Mouse (Mus musculus) forebrain, embryonic 15.5 days (tissue): Measurements from ENCODE around the gene Tspan1. TPM values are rescaled to one million over a fixed set of nuclear protein-coding genes. Genes with fewer than 3 reads are reported as not detected.

Experiments used
- ATAC-seq: fragments of 200-750 bp; cut with Nextera tagmentation; replicated peaks from 2 replicates; pipeline ENCODE4 v1.8.0; 2017; ENCODE audit warnings: mild to moderate bottlenecking, moderate TSS enrichment, moderate library complexity
- H3K27ac ChIP-seq: fragments of 300-500 bp; sonication (generic); replicated peaks from 2 replicates; pipeline ENCODE4 v1.5.1; 2015; ENCODE audit warnings: mild to moderate bottlenecking, inconsistent platforms
- H3K27me3 ChIP-seq: fragments of 300-500 bp; sonication (generic); 2 replicates; pipeline ENCODE4 v1.6.1; 2015; ENCODE audit warnings: inconsistent platforms
- H3K36me3 ChIP-seq: fragments of 300-500 bp; sonication (generic); 2 replicates; pipeline ENCODE4 v1.6.1; 2015; ENCODE audit warnings: mild to moderate bottlenecking, inconsistent platforms
- H3K4me1 ChIP-seq: fragments of 300-500 bp; sonication (generic); 2 replicates; pipeline ENCODE4 v1.6.1; 2015; ENCODE audit warnings: inconsistent platforms
- H3K4me2 ChIP-seq: fragments of 300-500 bp; sonication (generic); replicated peaks from 2 replicates; pipeline ENCODE4 v1.6.1; 2015; ENCODE audit warnings: mild to moderate bottlenecking, inconsistent platforms
- H3K4me3 ChIP-seq: fragments of 300-500 bp; sonication (generic); 2 replicates; pipeline ENCODE4 v1.5.1; 2015; ENCODE audit warnings: mild to moderate bottlenecking, inconsistent platforms
- H3K9ac ChIP-seq: fragments of 300-500 bp; sonication (generic); replicated peaks from 2 replicates; pipeline ENCODE4 v1.6.1; 2015; ENCODE audit warnings: mild to moderate bottlenecking, inconsistent platforms
- H3K9me3 ChIP-seq: fragments of 300-500 bp; sonication (generic); 2 replicates; pipeline ENCODE4 v1.6.1; 2016; ENCODE audit warnings: inconsistent platforms
- WGBS: fragments of 180-500 bp; shearing (Covaris S2); methylation state at CpG from one replicate; pipeline ENCODE4 v1.1.7; 2015; ENCODE audit warnings: mixed read lengths; 5-methylcytosine and 5-hydroxymethylcytosine counted together
- polyA plus RNA-seq: library from polyadenylated mRNA; unstranded; fragments of >200 nt; fragmentation: Nextera tagmentation; extraction: Ambion mirVana; gene quantifications from 2 replicates; pipeline ENCODE4 v1.2.1, GENCODE M21; 2015

Gene Tspan1
- polyA plus RNA-seq, 1 experiment from 2014 or later, result 0.28 TPM

DNA sequence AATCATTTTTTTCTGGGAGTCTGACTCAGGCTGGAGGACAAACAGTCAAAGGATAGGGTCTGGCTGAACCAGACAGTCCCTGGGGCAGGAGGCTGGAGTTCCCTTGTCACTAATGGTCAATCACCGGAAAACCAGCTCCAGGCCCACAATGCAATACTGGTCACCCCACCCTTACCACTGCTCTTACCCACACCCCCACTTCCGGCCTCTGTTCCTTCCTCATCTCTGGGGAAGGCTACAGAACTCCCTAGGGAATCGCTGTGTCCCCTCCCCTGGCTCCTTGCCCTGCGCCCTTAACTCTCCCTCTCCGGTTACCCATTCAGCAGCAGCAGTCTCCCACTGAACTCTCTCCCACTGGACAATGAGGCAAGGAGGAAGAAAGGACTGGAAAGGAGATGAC is 9.7 kb upstream of the Tspan1 start:
- H3K4me2 ChIP-seq, result peak overlapping the region; percentile 31; the same call in 1 of the 2 replicates
- no peak overlapping the region for H3K4me3 ChIP-seq
- H3K9ac ChIP-seq, result no peak overlapping the region
- 37% methylated on average over 5 of the region's 5 CpGs for WGBS
- H3K27ac ChIP-seq, result no peak overlapping the region; the same call in 1 of the 2 replicates
- no peaks in the 10 kb centered on the region for H3K27me3 ChIP-seq
- no peaks in the 10 kb centered on the region for H3K9me3 ChIP-seq
- no peaks in the 10 kb centered on the region for H3K36me3 ChIP-seq
- H3K4me1 ChIP-seq, result peaks cover 26% of the 10 kb centered on the region
- ATAC-seq, result no peak

DNA sequence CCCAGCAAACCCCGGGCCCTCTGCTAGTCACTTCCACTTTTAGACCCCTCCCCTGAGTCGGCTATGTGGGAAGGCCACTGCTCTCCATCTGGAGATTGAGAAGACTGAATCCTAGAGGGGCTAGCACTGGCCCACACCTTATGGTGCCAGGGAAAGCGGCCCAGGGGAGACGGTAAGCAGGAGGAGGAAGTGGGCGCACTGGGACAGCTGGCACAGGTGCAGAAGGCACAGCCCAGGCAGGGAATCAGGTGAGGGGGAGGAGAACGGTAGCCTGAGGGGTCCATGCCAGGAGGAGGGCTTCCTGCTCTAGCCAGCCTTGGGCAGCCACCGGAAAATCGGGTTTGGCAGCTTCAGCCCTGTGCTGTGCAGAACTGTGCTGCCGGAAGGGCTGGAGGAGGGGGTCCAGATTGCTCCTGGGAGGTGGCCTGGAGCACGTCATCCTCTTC is 9.2 kb upstream of the Tspan1 start:
- peak overlapping the region; percentile 31 for H3K4me2 ChIP-seq
- H3K36me3 ChIP-seq, result no peaks in the 10 kb centered on the region
- H3K4me1 ChIP-seq, result peaks cover 26% of the 10 kb centered on the region
- 20% methylated on average over 10 of the region's 10 CpGs for WGBS
- no peaks in the 10 kb centered on the region for H3K27me3 ChIP-seq
- H3K4me3 ChIP-seq, result no peak overlapping the region; the same call in 1 of the 2 replicates
- H3K9ac ChIP-seq, result no peak overlapping the region; the same call in 1 of the 2 replicates
- peak overlapping the region; percentile 51 for H3K27ac ChIP-seq
- peak; percentile 84 for ATAC-seq
- no peaks in the 10 kb centered on the region for H3K9me3 ChIP-seq

DNA sequence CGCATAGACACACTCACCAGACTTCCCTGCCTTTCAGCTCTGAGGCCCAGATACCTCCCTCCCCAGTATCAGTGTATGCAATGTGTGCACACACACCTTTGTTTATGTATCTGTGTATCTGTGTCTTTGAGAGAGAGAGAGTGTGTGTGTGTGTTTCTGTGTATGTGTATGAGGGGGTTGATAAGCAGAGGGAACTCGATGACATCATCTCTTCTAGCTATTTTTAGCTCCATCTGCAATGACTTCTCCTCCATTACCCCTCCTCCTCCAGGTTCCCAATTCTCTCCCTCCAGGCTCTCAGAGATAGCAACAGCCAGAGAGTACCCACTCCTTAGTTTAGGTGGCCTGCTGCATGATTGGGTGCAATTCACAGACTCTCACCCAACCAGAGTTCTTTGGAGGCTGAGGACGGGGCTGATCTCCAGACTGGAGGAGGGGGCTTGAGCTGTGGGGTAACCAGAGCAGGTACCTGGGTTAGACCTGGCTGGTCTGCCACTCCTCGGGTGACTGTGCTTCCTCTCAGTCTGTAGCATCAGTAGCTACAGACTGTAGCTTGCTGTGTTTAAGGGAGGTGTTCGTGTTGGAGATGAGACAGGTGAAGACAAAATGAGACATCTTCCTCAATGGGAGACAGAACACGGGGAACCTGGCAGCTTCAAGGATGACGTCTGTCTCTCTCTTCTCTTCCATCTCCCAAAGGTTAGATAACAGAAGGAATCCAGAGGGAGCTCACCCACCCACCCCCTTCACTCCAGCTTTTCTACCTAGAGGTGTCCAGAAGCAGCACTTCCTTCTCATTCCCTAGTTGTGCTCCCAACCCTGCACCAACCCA is 8.5 kb upstream of the Tspan1 start:
- 74% methylated on average over 7 of the region's 7 CpGs for WGBS
- H3K9me3 ChIP-seq, result no peaks in the 10 kb centered on the region
- H3K9ac ChIP-seq, result no peak overlapping the region; the same call in 1 of the 2 replicates
- H3K4me1 ChIP-seq, result peaks cover 26% of the 10 kb centered on the region
- H3K27ac ChIP-seq, result peak overlapping the region; percentile 51
- no peak overlapping the region; the same call in 1 of the 2 replicates for H3K4me2 ChIP-seq
- no peaks in the 10 kb centered on the region for H3K27me3 ChIP-seq
- no peak overlapping the region for H3K4me3 ChIP-seq
- ATAC-seq, result peak; percentile 47; the same call in 1 of the 2 replicates
- H3K36me3 ChIP-seq, result no peaks in the 10 kb centered on the region

DNA sequence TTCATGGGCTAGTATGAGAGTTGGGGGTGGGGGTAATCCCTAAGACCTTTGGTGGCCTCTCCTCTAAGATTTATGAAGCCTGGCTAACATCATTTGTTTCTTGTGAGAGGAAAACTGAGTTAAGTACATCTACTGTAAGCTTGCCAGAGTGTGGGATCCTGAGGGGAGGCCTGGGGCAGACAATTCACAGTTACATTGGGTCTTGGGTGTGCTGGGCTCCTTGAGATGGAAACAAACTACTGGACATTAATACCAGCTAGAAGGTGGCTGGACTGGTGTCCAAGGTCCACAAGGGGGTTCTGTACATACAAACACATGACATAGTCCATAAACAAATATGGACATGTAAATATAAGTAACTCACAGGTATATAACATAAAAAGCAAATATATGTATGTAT is 7.7 kb upstream of the Tspan1 start:
- Histone ChIP-seq H3K9me3 (no peaks in the 10 kb centered on the region), H3K4me1 (peaks cover 26% of the 10 kb centered on the region), H3K4me2 (no peak overlapping the region), H3K4me3 (no peak overlapping the region), H3K27ac (no peak overlapping the region), H3K27me3 (no peaks in the 10 kb centered on the region), H3K36me3 (no peaks in the 10 kb centered on the region), H3K9ac (no peak overlapping the region)
- ATAC-seq, result no peak

DNA sequence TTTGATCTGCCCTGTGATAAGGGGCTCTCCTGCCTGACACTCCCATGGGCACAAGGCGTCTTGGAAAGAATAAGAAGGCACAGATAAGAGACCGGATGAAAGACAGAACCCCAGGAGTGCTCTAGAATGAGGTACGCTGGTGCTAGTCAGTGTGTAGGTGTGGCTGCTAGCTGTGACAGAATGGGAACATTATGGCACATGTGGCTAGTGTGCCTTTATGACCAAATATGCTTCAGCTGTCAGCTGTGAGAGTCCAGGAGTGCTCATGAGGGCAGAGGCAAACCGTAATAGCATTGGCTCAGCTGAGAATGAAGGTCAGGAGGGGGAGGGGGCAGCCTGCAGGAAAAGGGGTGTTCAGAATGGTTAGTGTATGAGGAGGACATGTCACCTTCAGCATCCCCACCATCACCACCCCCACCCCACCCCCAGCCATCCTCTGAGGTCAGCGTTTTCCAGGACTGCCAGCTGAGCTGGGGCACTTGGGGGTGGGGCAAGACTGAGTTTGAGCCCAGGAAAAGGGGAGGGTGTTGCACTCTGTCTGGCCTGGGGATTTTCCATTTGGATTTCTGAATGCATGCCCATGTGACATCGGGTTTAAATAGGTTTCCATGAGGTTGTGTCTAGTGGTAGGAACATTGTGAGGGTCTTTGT is 7.2 kb upstream of the Tspan1 start:
- Histone ChIP-seq H3K27ac (no peak overlapping the region), H3K4me1 (peaks cover 26% of the 10 kb centered on the region), H3K9ac (no peak overlapping the region), H3K36me3 (no peaks in the 10 kb centered on the region), H3K27me3 (no peaks in the 10 kb centered on the region), H3K9me3 (no peaks in the 10 kb centered on the region), H3K4me3 (no peak overlapping the region), H3K4me2 (no peak overlapping the region)
- ATAC-seq, result no peak
- 45% methylated on average over 6 of the region's 6 CpGs for WGBS

DNA sequence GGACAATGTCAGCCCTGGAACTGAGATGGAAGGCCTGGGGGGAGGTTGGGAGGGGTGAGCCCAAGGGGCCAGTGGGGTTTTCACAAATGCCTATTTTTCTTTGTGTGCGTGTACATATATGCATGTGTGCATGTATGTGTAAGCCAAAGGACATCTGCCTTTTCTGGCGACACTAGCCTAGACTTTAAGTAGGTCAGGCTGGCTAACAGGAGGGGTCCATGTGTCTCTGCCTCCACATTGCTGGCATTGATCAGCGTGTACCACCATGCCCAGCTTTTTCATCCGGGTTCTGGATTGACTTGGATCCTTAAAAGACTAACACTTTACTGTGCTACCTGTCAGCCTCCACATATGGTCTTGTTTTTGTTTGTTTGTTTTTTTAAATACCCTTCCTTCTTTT is 6.4 kb upstream of the Tspan1 start:
- Histone ChIP-seq H3K27me3 (no peaks in the 10 kb centered on the region), H3K27ac (no peak overlapping the region), H3K4me2 (no peak overlapping the region), H3K4me3 (no peak overlapping the region), H3K9me3 (no peaks in the 10 kb centered on the region), H3K36me3 (no peaks in the 10 kb centered on the region), H3K4me1 (peaks cover 26% of the 10 kb centered on the region), H3K9ac (no peak overlapping the region)
- ATAC-seq, result no peak
- WGBS, result 88% methylated on average over 4 of the region's 4 CpGs

DNA sequence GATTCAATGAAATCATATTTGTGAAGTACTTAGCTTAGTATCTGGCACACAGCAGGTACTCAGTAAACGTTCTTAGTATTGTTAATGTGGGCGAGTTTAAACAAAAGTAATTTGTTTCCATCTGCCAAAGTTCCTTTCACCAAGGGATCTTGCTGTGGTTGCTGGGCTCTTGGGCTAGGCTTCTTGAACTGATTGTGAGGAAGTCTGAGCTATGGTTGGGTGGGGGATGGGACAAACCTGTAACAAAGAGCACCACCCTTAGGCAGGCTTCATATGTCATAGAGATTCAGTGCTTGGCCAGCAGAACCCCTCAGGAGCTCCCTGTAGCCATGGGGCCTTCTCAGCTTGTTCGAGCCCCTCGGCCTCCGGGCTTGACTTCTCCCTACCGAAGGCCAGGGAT is 5.7 kb upstream of the Tspan1 start, which contains the start of the genes 1700042G07Rik and Gm49337:
TSS of gene 1700042G07Rik (plus strand) at position 301 of the 400 bp plus-strand sequence.
TSS of gene Gm49337 (plus strand) at position 313 of the 400 bp plus-strand sequence.
- Histone ChIP-seq H3K4me1 (peaks cover 26% of the 10 kb centered on the region), H3K36me3 (no peaks in the 10 kb centered on the region), H3K4me2 (no peak within 1 kb of the TSS), H3K9me3 (no peaks in the 10 kb centered on the region), H3K9ac (no peak within 1 kb of the TSS), H3K27ac (no peak within 1 kb of the TSS), H3K4me3 (no peak within 1 kb of the TSS), H3K27me3 (no peaks in the 10 kb centered on the region)
- WGBS, result 80% methylated on average over 6 of the region's 6 CpGs
- no peak for ATAC-seq

DNA sequence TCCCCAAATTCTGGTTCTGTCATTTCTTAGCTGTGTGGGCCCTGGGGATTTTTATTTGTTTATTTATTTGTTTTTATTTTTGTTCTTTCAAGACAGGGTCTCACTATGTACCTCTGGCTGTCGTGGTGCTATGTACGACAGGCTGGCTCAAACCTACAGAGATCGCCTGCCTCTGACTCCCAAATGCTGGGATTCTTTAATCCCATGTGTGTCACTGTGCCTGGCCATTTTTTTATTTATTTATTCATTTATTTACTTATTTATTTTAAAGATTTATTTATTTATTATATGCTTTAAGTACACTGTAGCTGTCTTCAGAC is 1.9 kb upstream of the Tspan1 start:
- Histone ChIP-seq H3K27ac (no peak overlapping the region), H3K36me3 (no peaks in the 10 kb centered on the region), H3K27me3 (no peaks in the 10 kb centered on the region), H3K4me2 (no peak overlapping the region), H3K4me1 (no peaks in the 10 kb centered on the region), H3K9me3 (no peaks in the 10 kb centered on the region), H3K9ac (no peak overlapping the region), H3K4me3 (no peak overlapping the region)
- WGBS, result 68% methylated on average over 3 of the region's 3 CpGs
- peak; percentile 23; the same call in 1 of the 2 replicates for ATAC-seq

DNA sequence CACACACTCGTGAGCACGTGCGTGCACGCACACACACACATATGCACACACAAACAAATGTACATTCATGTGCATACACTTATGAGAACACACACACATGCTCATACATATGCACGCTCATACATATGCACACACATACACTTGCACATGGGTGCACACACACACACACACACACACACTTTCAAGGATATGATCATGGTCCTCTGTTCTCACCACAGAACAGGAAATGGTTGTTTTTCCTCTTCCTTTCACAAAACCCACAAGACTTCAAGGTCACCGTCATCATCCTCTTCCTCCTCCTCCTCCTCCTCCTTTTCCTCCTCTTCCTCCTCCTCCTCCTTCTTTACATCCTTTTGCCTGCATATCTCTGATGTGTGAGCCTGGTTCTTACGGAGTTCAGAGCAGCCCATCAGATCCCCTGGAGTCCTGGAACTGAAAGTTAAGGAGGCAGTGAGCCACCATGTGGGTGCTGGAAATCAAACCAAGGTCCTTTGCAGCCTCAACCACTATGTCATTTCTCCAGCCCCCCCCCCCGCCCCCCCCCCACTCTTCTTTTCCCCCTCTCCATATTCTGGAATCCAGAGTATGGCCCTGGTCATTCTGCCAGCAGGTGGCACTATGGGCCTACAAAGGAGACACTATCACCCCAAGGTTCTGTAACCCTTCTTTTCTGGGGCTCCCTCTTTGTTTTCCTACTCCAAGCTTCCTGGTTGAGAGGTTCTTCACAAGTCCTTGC is 1.4 kb upstream of the Tspan1 start:
- Histone ChIP-seq H3K9me3 (no peaks in the 10 kb centered on the region), H3K9ac (no peak overlapping the region), H3K27ac (no peak overlapping the region), H3K4me1 (no peaks in the 10 kb centered on the region), H3K36me3 (no peaks in the 10 kb centered on the region), H3K4me3 (no peak overlapping the region), H3K4me2 (no peak overlapping the region), H3K27me3 (no peaks in the 10 kb centered on the region)
- 87% methylated on average over 7 of the region's 8 CpGs for WGBS
- ATAC-seq, result peak; percentile 75

DNA sequence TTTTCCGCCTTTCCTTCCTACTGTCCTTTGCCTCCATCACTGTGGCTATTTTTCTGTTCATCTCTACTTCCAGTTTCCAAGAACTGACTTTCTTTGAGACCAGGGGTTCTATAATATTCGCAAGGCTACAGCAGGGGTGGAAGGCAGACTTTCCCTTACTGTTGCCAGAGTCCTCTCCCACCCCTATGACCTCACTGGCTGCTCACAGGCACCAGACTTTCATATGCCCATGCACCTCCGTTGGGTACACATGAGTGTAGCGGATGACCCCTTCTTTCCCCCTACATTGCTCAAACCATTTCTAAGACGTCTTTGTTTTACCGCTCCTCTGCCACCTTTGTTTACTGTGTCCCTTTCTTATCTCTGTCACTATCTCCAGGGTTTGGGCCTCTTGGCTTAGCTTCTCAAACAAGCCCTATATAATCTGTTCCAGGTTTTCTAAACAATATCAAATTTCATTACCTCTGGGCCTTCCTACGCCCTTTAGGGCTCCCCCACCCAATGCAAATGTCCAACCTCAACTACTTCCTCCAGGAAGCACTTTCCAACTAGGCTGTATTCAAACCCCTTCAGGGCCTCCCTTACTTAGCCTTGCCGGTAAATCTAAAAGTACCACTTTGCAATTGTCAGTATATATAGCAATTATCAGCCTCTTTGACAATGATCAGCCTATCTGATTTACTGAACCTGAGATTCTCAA is 1.5 kb downstream of the Tspan1 start:
- Histone ChIP-seq H3K27me3 (no peaks in the 10 kb centered on the region), H3K4me3 (no peak overlapping the region), H3K4me1 (no peaks in the 10 kb centered on the region), H3K36me3 (no peaks in the 10 kb centered on the region), H3K9me3 (no peaks in the 10 kb centered on the region), H3K4me2 (no peak overlapping the region), H3K9ac (no peak overlapping the region), H3K27ac (no peak overlapping the region)
- ATAC-seq, result no peak
- 80% methylated on average over 8 of the region's 8 CpGs for WGBS

DNA sequence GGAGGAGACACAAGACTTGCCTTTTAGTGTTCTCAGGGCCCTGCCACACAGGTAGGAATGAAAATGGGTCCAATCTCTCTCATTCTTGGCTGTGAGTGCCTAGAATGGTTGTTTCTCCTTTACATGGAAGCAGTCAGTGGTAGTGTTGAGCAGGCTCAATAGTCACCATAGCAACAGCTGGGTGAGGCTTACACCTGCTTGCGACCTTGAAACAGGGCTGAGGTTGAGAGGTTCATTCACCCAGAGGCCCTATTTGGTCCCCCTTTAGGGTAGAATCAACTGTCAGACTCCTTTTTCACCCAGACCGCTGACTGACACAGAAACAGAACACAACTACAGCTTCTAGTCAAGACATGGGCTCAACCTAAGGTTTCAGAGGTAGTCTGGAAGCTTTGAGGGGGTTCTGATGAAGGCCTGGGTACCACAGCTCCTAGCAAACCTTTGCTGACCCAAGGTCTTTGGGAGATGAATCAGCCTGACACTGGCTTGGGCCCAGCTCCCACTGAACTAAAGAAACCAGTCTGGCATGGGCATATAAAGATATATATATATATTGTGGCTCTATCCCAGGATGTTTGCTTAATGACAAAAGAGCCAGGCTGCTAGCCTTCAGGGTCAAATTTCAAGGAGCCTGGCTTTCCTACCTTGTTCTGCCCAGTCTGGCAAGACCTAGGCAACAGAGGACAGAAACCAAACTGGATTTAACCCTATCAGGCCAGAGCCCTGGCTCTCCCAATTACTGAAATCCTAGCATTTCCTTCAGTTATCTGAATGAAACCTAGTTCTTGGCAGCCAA is 2.4 kb downstream of the Tspan1 start:
- no peak overlapping the region for H3K27ac ChIP-seq
- no peaks in the 10 kb centered on the region for H3K36me3 ChIP-seq
- no peak overlapping the region for H3K4me3 ChIP-seq
- no peak overlapping the region for H3K9ac ChIP-seq
- ATAC-seq, result no peak
- H3K9me3 ChIP-seq, result no peaks in the 10 kb centered on the region
- H3K4me1 ChIP-seq, result 0 out of 2 replicates have a peak, but pooled peaks cover 2% of the 10 kb centered on the region
- 82% methylated on average over 2 of the region's 2 CpGs for WGBS
- no peaks in the 10 kb centered on the region for H3K27me3 ChIP-seq
- no peak overlapping the region for H3K4me2 ChIP-seq
